Mouse (Mus musculus) embryonic facial prominence, embryonic 12.5 days (tissue): ENCODE data around the gene Wdr62. TPM values are rescaled to one million over a fixed set of nuclear protein-coding genes. Genes with fewer than 3 reads are reported as not detected.
A peak's percentile ranks its signal among the peaks of the same experiment; 100 is the strongest.
"Not testable (repeated sequence)": the region's sequence is repeated elsewhere in the genome, so short reads cannot be mapped to it uniquely, and the experiment has no call there.

Experiments
- ATAC-seq: fragments of 200-750 bp; cut with Nextera tagmentation; 2 replicates; pipeline ENCODE4 v1.8.0; 2017; ENCODE audit not compliant: insufficient number of reproducible peaks, insufficient read depth, low FRiP score, low TSS enrichment
- H3K27ac ChIP-seq: fragments of 300-500 bp; sonication (generic); 2 replicates; pipeline ENCODE4 v1.5.1; 2016; ENCODE audit warnings: mild to moderate bottlenecking
- H3K27me3 ChIP-seq: fragments of 300-500 bp; sonication (generic); 2 replicates; pipeline ENCODE4 v1.6.1; 2016; ENCODE audit warnings: mild to moderate bottlenecking, moderate library complexity
- H3K36me3 ChIP-seq: fragments of 300-500 bp; sonication (generic); 2 replicates; pipeline ENCODE4 v1.6.1; 2016; ENCODE audit warnings: mild to moderate bottlenecking
- H3K4me1 ChIP-seq: fragments of 300-500 bp; sonication (generic); 2 replicates; pipeline ENCODE4 v1.6.1; 2016
- H3K4me2 ChIP-seq: fragments of 300-500 bp; sonication (generic); replicated peaks from 2 replicates; pipeline ENCODE4 v1.6.1; 2016; ENCODE audit warnings: mild to moderate bottlenecking, moderate library complexity
- H3K4me3 ChIP-seq: fragments of 300-500 bp; sonication (generic); 2 replicates; pipeline ENCODE4 v1.5.1; 2016; ENCODE audit warnings: mild to moderate bottlenecking
- H3K9ac ChIP-seq: fragments of 300-500 bp; sonication (generic); 2 replicates; pipeline ENCODE4 v1.6.1; 2016; ENCODE audit warnings: mild to moderate bottlenecking, moderate library complexity
- H3K9me3 ChIP-seq: fragments of 300-500 bp; sonication (generic); 2 replicates; pipeline ENCODE4 v1.6.1; 2016; ENCODE audit warnings: mild to moderate bottlenecking, moderate library complexity
- WGBS: fragments of 180-500 bp; shearing (Covaris S2); methylation state at CpG from one replicate; pipeline ENCODE4 v1.1.7; 2016; 5-methylcytosine and 5-hydroxymethylcytosine counted together
- polyA plus RNA-seq: library from polyadenylated mRNA; unstranded; fragments of >200 nt; fragmentation: Nextera tagmentation; extraction: Ambion mirVana; gene quantifications from 2 replicates; pipeline ENCODE4 v1.2.1, GENCODE M21; 2016

Wdr62 gene
- polyA plus RNA-seq, 1 experiment from 2014 or later, result 9.9 TPM

GRCm38 (mm10) chr7:30280670-30281138, 485 bp upstream of the Wdr62 start:
- peaks cover 6% of the 10 kb centered on the region; the same call in 1 of the 2 replicates for H3K4me1 ChIP-seq
- H3K36me3 ChIP-seq, result no peaks in the 10 kb centered on the region
- H3K9ac ChIP-seq, result peak overlapping the region; percentile 17; the same call in 1 of the 2 replicates
- peak; percentile 81 for ATAC-seq
- no peaks in the 10 kb centered on the region for H3K27me3 ChIP-seq
- H3K4me3 ChIP-seq, result peak overlapping the region; percentile 81
- 1% methylated on average over 20 of the region's 20 CpGs for WGBS
- peak overlapping the region; percentile 95 for H3K27ac ChIP-seq
- peak overlapping the region; percentile 85 for H3K4me2 ChIP-seq
- no peaks in the 10 kb centered on the region for H3K9me3 ChIP-seq

- Histone ChIP-seq H3K9ac (peak overlapping the region; percentile 53), H3K4me2 (peak overlapping the region; percentile 85), H3K4me1 (peaks cover 6% of the 10 kb centered on the region; the same call in 1 of the 2 replicates), H3K9me3 (no peaks in the 10 kb centered on the region), H3K36me3 (no peaks in the 10 kb centered on the region), H3K27ac (peak overlapping the region; percentile 95; the same call in 1 of the 2 replicates), H3K4me3 (peak overlapping the region; percentile 81), H3K27me3 (no peaks in the 10 kb centered on the region)
- ATAC-seq, result no peak
- WGBS, result 0% methylated on average over 6 of the region's 6 CpGs
Observed at GRCm38 (mm10) chr7:30279536-30279935, 683 bp downstream of the Wdr62 start.

- Histone ChIP-seq H3K9ac (no peak overlapping the region), H3K27ac (no peak overlapping the region), H3K4me3 (no peak overlapping the region), H3K27me3 (no peaks in the 10 kb centered on the region), H3K4me1 (peaks cover 6% of the 10 kb centered on the region; the same call in 1 of the 2 replicates), H3K9me3 (no peaks in the 10 kb centered on the region), H3K36me3 (no peaks in the 10 kb centered on the region), H3K4me2 (peak overlapping the region; percentile 85)
- 46% methylated on average over 2 of the region's 2 CpGs for WGBS
- no peak for ATAC-seq
Observed at GRCm38 (mm10) chr7:30278911-30279310, 1.3 kb downstream of the Wdr62 start.

GRCm38 (mm10) chr7:30274383-30274782, 5.8 kb downstream of the Wdr62 start:
- no peak overlapping the region for H3K4me2 ChIP-seq
- no peak overlapping the region for H3K4me3 ChIP-seq
- no peaks in the 10 kb centered on the region for H3K9me3 ChIP-seq
- no peak overlapping the region for H3K9ac ChIP-seq
- no peak overlapping the region for H3K27ac ChIP-seq
- WGBS, result 76% methylated on average over 6 of the region's 6 CpGs
- H3K4me1 ChIP-seq, result peaks cover 3% of the 10 kb centered on the region; the same call in 1 of the 2 replicates
- H3K36me3 ChIP-seq, result peaks cover 15% of the 10 kb centered on the region
- ATAC-seq, result no peak
- no peaks in the 10 kb centered on the region for H3K27me3 ChIP-seq

- Histone ChIP-seq H3K4me1 (no peaks in the 10 kb centered on the region), H3K4me3 (no peak overlapping the region), H3K27ac (no peak overlapping the region), H3K27me3 (no peaks in the 10 kb centered on the region), H3K4me2 (no peak overlapping the region), H3K9me3 (no peaks in the 10 kb centered on the region), H3K36me3 (peaks cover 23% of the 10 kb centered on the region), H3K9ac (no peak overlapping the region)
- 85% methylated on average over 4 of the region's 4 CpGs for WGBS
- no peak for ATAC-seq
Observed at GRCm38 (mm10) chr7:30269641-30270040, 10.6 kb downstream of the Wdr62 start.

- Histone ChIP-seq H3K4me2 (no peak overlapping the region), H3K27me3 (no peaks in the 10 kb centered on the region), H3K9me3 (no peaks in the 10 kb centered on the region), H3K4me1 (no peaks in the 10 kb centered on the region), H3K27ac (no peak overlapping the region), H3K9ac (no peak overlapping the region), H3K4me3 (no peak overlapping the region), H3K36me3 (peaks cover 24% of the 10 kb centered on the region)
- ATAC-seq, result no peak
- WGBS, result 82% methylated on average over 3 of the region's 3 CpGs
Observed at GRCm38 (mm10) chr7:30266780-30267179, 13.4 kb downstream of the Wdr62 start.

- Histone ChIP-seq H3K9ac (no peak overlapping the region), H3K36me3 (peaks cover 19% of the 10 kb centered on the region), H3K27me3 (no peaks in the 10 kb centered on the region), H3K4me2 (no peak overlapping the region), H3K9me3 (no peaks in the 10 kb centered on the region), H3K4me1 (no peaks in the 10 kb centered on the region), H3K4me3 (no peak overlapping the region), H3K27ac (no peak overlapping the region)
- ATAC-seq, result no peak
- WGBS, result 89% methylated on average over 7 of the region's 7 CpGs
Observed at GRCm38 (mm10) chr7:30265935-30266334, 14.3 kb downstream of the Wdr62 start.

GRCm38 (mm10) chr7:30265531-30265930, 14.7 kb downstream of the Wdr62 start:
- no peak overlapping the region for H3K27ac ChIP-seq
- H3K4me3 ChIP-seq, result no peak overlapping the region
- H3K4me2 ChIP-seq, result no peak overlapping the region
- H3K9me3 ChIP-seq, result no peaks in the 10 kb centered on the region
- no peak for ATAC-seq
- no peaks in the 10 kb centered on the region for H3K27me3 ChIP-seq
- peaks cover 18% of the 10 kb centered on the region for H3K36me3 ChIP-seq
- H3K9ac ChIP-seq, result no peak overlapping the region
- no peaks in the 10 kb centered on the region for H3K4me1 ChIP-seq
- 91% methylated on average over 5 of the region's 5 CpGs for WGBS

GRCm38 (mm10) chr7:30265041-30265440, 15.2 kb downstream of the Wdr62 start:
- peaks cover 18% of the 10 kb centered on the region for H3K36me3 ChIP-seq
- H3K4me1 ChIP-seq, result no peaks in the 10 kb centered on the region
- no peak overlapping the region for H3K4me3 ChIP-seq
- no peaks in the 10 kb centered on the region for H3K27me3 ChIP-seq
- no peak overlapping the region for H3K9ac ChIP-seq
- no peak overlapping the region for H3K27ac ChIP-seq
- WGBS, result 78% methylated on average over 2 of the region's 2 CpGs
- H3K4me2 ChIP-seq, result no peak overlapping the region
- H3K9me3 ChIP-seq, result no peaks in the 10 kb centered on the region
- no peak for ATAC-seq

- H3K9me3 ChIP-seq, result no peaks in the 10 kb centered on the region
- no peak overlapping the region; the same call in 1 of the 2 replicates for H3K9ac ChIP-seq
- no peak overlapping the region for H3K4me3 ChIP-seq
- no peaks in the 10 kb centered on the region for H3K4me1 ChIP-seq
- WGBS, result 77% methylated on average over 12 of the region's 12 CpGs
- peaks cover 21% of the 10 kb centered on the region; the same call in 1 of the 2 replicates for H3K36me3 ChIP-seq
- ATAC-seq, result no peak
- H3K27me3 ChIP-seq, result no peaks in the 10 kb centered on the region
- H3K27ac ChIP-seq, result no peak overlapping the region
- H3K4me2 ChIP-seq, result no peak overlapping the region
Observed at GRCm38 (mm10) chr7:30251956-30252954, 28.0 kb downstream of the Wdr62 start.

GRCm38 (mm10) chr7:30237374-30237773, 42.8 kb downstream of the Wdr62 start:
- not testable (repeated sequence) for H3K9me3 ChIP-seq, H3K27ac ChIP-seq, H3K4me2 ChIP-seq, H3K27me3 ChIP-seq, H3K9ac ChIP-seq, ATAC-seq, H3K4me1 ChIP-seq, H3K4me3 ChIP-seq
- peaks cover 40% of the 10 kb centered on the region; the same call in 1 of the 2 replicates for H3K36me3 ChIP-seq
- 85% methylated on average over 3 of the region's 3 CpGs for WGBS

- H3K27me3 ChIP-seq, result no peaks in the 10 kb centered on the region
- peaks cover 26% of the 10 kb centered on the region; the same call in 1 of the 2 replicates for H3K36me3 ChIP-seq
- H3K9ac ChIP-seq, result no peak within 1 kb of the TSS
- no peak for ATAC-seq
- no peak within 1 kb of the TSS for H3K27ac ChIP-seq
- 88% methylated on average over 4 of the region's 4 CpGs for WGBS
- no peak within 1 kb of the TSS for H3K4me2 ChIP-seq
- H3K9me3 ChIP-seq, result no peaks in the 10 kb centered on the region
- H3K4me3 ChIP-seq, result no peak within 1 kb of the TSS
- H3K4me1 ChIP-seq, result peaks cover 14% of the 10 kb centered on the region
Observed at GRCm38 (mm10) chr7:30235625-30236024, 44.6 kb downstream of the Wdr62 start, which contains the start of gene Ovol3. Ovol3 (minus strand) TSS chr7:30235725.
